Mouse (Mus musculus) megakaryocyte, embryonic 14.5 days (primary cell): ENCODE results near the gene Dab2.

Experiments
- FLI1 ChIP-seq: IDR thresholded peaks from 2 replicates; pipeline ENCODE4 v1.6.1; 2012; ENCODE audit warnings: low read length, inconsistent platforms, mixed read lengths
- GATA1 ChIP-seq: IDR thresholded peaks from 3 replicates; pipeline ENCODE4 v1.6.1; 2012; ENCODE audit warnings: mixed read lengths, low read length, inconsistent platforms, borderline replicate concordance

- TF ChIP-seq GATA1 (no peak), FLI1 (no peak)
These were observed at the start of gene Dab2 for GRCm38 (mm10) chr15:6299554-6299953.
